Mouse (Mus musculus) kidney, embryonic 15.5 days (tissue): Measurements from ENCODE around the gene Gja5. TPM values are rescaled to one million over a fixed set of nuclear protein-coding genes. Genes with fewer than 3 reads are reported as not detected.

ENCODE experiments used
- ATAC-seq: fragments of 200-750 bp; cut with Nextera tagmentation; replicated peaks from 2 replicates; pipeline ENCODE4 v1.8.0; 2017; ENCODE audit warnings: moderate TSS enrichment; ENCODE audit not compliant: low FRiP score
- H3K27ac ChIP-seq: fragments of 300-500 bp; sonication (generic); 2 replicates; pipeline ENCODE4 v1.5.1; 2015; ENCODE audit warnings: mild to moderate bottlenecking, inconsistent platforms
- H3K27me3 ChIP-seq: fragments of 300-500 bp; sonication (generic); 2 replicates; pipeline ENCODE4 v1.6.1; 2015; ENCODE audit warnings: inconsistent platforms
- H3K36me3 ChIP-seq: fragments of 300-500 bp; sonication (generic); 2 replicates; pipeline ENCODE4 v1.6.1; 2015; ENCODE audit warnings: inconsistent platforms
- H3K4me1 ChIP-seq: fragments of 300-500 bp; sonication (generic); 2 replicates; pipeline ENCODE4 v1.6.1; 2015; ENCODE audit warnings: inconsistent platforms
- H3K4me2 ChIP-seq: fragments of 300-500 bp; sonication (generic); 2 replicates; pipeline ENCODE4 v1.6.1; 2015; ENCODE audit warnings: moderate library complexity, mild to moderate bottlenecking, inconsistent platforms
- H3K4me3 ChIP-seq: fragments of 300-500 bp; sonication (generic); replicated peaks from 2 replicates; pipeline ENCODE4 v1.5.1; 2015; ENCODE audit warnings: mild to moderate bottlenecking, inconsistent platforms
- H3K9ac ChIP-seq: fragments of 300-500 bp; sonication (generic); 2 replicates; pipeline ENCODE4 v1.6.1; 2015; ENCODE audit warnings: mild to moderate bottlenecking, inconsistent platforms
- H3K9me3 ChIP-seq: fragments of 300-500 bp; sonication (generic); replicated peaks from 2 replicates; pipeline ENCODE4 v1.6.1; 2016; ENCODE audit warnings: inconsistent platforms
- WGBS: fragments of 180-500 bp; shearing (Covaris S2); methylation state at CpG from one replicate; pipeline ENCODE4 v1.1.7; 2015; ENCODE audit warnings: mixed read lengths; 5-methylcytosine and 5-hydroxymethylcytosine counted together
- polyA plus RNA-seq: library from polyadenylated mRNA; unstranded; fragments of >200 nt; fragmentation: Nextera tagmentation; extraction: Ambion mirVana; gene quantifications from 2 replicates; pipeline ENCODE4 v1.2.1, GENCODE M21; 2015

Gja5 gene
- polyA plus RNA-seq, 1 experiment from 2014 or later: 24.3 TPM

DNA sequence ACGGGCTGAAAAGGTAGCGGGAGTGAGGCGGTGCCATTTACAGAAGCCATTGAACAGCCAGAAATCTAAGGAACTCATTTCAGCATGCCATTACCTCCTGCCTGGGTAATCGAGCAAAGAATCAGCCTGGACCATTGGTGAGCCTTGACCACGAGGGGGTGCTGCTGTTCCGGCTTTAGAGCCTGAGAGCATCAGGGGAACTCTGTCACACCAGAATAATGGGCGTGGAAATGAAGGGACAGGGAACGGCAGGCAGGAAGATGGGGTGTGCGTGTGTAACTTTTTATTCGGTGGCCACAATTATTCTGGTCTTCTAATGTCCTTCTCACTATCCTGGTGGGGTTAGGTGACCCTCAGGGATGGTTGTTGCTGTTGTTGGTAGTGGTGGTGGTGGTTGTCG is 34.2 kb downstream of the Gja5 start:
- 0 out of 2 replicates have a peak, but pooled peaks have one; percentile 61 for ATAC-seq
- Histone ChIP-seq H3K27me3 (peaks cover 4% of the 10 kb centered on the region; the same call in 1 of the 2 replicates), H3K27ac (no peak overlapping the region), H3K4me2 (peak overlapping the region; percentile 47), H3K36me3 (no peaks in the 10 kb centered on the region), H3K4me1 (peaks cover 10% of the 10 kb centered on the region), H3K9me3 (0 out of 2 replicates have a peak, but pooled peaks cover 3% of the 10 kb centered on the region), H3K4me3 (peak overlapping the region; percentile 23; the same call in 1 of the 2 replicates), H3K9ac (no peak overlapping the region)
- 9% methylated on average over 11 of the region's 11 CpGs for WGBS

DNA sequence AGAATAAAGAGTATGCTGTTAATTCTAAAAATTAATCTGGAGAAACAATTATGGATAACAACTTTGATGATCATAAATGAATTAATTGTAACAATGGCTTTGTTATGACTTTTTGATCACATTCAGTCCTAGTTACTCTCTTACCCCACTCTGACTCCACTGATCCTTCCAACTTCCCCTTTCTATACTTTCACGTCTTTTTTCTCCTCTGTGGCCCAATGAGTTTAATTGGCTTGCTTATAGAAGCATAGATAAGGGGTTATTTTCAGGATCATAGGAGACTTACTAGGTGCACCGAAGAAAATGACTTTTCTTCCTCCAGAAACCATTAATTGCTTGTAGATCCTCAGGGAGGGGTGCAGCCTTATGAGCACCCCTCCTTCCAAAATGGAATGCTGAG is 38.2 kb downstream of the Gja5 start:
- Histone ChIP-seq H3K9me3 (0 out of 2 replicates have a peak, but pooled peaks cover 3% of the 10 kb centered on the region), H3K9ac (no peak overlapping the region), H3K27me3 (0 out of 2 replicates have a peak, but pooled peaks cover 2% of the 10 kb centered on the region), H3K4me2 (no peak overlapping the region), H3K27ac (no peak overlapping the region), H3K4me1 (0 out of 2 replicates have a peak, but pooled peaks cover 7% of the 10 kb centered on the region), H3K36me3 (no peaks in the 10 kb centered on the region), H3K4me3 (no peak overlapping the region)
- no peak for ATAC-seq
- WGBS: 88% methylated on average over 2 of the region's 2 CpGs

DNA sequence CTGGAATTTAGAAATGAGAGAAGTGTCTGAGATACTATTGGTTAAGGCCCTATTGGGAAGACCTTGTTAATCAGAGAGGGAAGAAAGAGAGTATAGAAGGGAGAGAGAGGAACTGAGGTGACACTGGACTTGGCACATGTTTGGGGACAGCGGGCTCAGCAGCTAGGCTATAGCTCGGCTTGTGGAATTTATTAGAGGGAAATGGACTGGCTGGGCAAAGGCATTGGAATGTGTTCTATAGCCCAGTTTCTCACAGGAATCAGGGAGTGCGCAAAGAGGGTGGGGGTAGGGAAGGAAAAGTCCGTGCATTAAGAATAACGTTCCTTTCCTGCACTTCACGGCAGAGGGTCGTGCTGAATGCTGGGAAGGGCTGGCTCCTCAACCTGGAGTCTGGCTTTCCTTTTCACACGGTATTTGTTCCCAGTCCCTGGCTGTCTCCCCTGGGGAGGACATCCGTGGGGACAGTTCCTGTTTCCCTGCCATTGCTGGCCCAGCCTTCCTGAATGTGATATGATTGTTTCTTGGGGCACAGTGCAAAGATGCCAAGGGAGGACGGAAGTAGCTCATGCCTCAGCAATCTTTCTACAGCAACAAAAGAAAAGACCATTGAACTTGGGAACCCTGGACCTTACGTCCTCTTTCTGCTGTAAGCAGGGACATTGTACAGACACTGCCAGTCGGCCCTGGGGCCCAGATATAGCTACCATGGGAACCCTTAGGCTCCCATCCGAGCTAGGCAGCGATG is 49.2 kb downstream of the Gja5 start:
- Histone ChIP-seq H3K27ac (peak overlapping the region; percentile 48; the same call in 1 of the 2 replicates), H3K4me2 (peak overlapping the region; percentile 36; the same call in 1 of the 2 replicates), H3K36me3 (no peaks in the 10 kb centered on the region), H3K9ac (no peak overlapping the region), H3K4me3 (no peak overlapping the region), H3K27me3 (no peaks in the 10 kb centered on the region), H3K4me1 (peaks cover 7% of the 10 kb centered on the region; the same call in 1 of the 2 replicates), H3K9me3 (no peaks in the 10 kb centered on the region)
- 47% methylated on average over 14 of the region's 14 CpGs for WGBS
- peak; percentile 22; the same call in 1 of the 2 replicates for ATAC-seq

DNA sequence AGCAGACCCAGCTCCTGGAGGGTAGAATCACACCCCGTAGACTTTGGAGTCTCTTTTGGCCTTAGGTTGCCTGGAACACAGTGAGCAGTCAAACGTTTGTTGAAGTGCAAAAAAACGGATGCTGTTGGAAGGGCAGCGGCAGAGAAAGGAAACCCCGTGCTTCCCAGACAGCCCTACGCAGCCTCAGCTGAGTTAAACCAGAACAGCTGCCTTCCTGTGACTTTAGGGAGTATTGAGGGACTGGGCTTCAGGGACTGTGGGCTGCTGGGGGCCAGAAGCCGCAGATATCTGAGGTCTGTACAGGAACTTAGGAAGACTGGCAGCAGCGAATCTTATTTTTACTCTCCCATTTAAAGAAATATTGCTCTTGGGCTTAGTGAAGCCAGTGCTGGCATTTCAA is 56.1 kb downstream of the Gja5 start:
- Histone ChIP-seq H3K36me3 (no peaks in the 10 kb centered on the region), H3K4me2 (no peak overlapping the region), H3K27me3 (no peaks in the 10 kb centered on the region; the same call in 1 of the 2 replicates), H3K4me3 (no peak overlapping the region), H3K27ac (no peak overlapping the region), H3K9me3 (no peaks in the 10 kb centered on the region), H3K4me1 (no peaks in the 10 kb centered on the region), H3K9ac (no peak overlapping the region)
- no peak for ATAC-seq
- 51% methylated on average over 8 of the region's 8 CpGs for whole genome bisulfite sequencing

DNA sequence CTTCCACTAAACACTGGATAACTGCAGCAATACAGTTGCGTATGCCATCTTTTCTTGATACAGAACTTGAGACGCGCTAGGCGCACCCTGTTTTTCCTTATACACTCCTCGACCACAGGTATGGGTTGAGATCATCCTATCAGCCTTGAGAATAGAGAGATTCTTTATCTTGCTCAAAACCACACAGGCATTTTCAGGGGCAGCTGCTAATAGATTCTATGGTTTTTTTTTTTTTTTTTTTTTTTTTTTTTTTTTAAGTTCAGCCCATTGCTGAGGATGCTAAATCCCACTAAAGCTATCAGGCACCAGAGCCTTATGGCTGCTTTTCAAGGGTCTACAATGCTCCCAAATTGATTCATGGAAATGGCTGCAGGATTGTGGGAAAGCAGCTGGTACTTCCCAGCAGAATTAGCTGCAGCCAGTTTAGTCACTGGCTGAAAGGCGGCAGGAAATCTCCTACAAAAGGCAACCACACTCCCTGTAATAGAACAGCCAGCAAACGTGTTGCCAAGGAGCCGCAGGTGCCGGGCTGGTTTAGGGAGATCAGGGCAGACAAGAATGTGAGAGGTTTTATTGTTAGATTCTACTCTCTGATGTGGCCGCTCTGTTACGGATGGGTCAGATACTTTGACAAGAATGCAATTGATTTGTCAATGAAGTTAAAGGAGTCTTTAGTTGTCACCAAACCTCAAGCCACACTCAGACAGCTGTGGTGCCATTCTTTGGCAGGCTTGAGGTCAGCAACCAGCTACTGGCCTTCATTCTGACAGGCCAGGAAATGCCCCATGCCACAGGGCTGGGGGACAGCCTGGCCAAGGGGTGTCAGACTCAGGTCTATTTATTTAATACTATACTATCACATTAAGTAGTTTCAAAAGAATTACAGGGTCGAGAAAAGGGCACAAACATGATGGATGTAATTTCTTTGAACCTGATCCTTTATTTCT is 58.9 kb downstream of the Gja5 start:
- Histone ChIP-seq H3K4me3 (no peak overlapping the region), H3K4me1 (no peaks in the 10 kb centered on the region), H3K9me3 (no peaks in the 10 kb centered on the region), H3K9ac (no peak overlapping the region), H3K4me2 (no peak overlapping the region), H3K27ac (no peak overlapping the region), H3K36me3 (no peaks in the 10 kb centered on the region), H3K27me3 (no peaks in the 10 kb centered on the region; the same call in 1 of the 2 replicates)
- WGBS: 62% methylated on average over 12 of the region's 12 CpGs
- no peak for ATAC-seq

DNA sequence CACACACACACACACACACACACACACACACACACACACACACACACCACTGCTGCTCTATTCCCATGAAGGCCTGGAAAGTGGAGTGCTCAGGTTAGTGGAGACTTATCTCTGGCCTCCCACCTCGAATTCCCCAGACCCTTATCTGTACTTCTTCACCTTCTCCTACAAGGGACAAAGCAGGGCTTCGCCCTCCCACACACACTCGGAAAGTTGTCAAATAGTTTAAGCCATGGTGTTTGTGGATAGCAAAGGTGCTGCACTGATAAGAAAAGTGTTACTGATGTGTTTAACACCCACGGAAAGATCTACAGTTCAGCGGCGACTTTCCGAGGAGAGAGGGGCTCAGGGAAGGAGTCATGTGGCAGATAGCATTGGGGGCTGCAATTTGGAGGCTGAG is 66.5 kb downstream of the Gja5 start:
- 44% methylated on average over 7 of the region's 7 CpGs for WGBS
- H3K36me3 ChIP-seq: no peaks in the 10 kb centered on the region
- H3K9me3 ChIP-seq: no peaks in the 10 kb centered on the region
- no peak overlapping the region for H3K9ac ChIP-seq
- H3K27me3 ChIP-seq: no peaks in the 10 kb centered on the region
- no peak for ATAC-seq
- H3K4me2 ChIP-seq: no peak overlapping the region
- no peak overlapping the region for H3K27ac ChIP-seq
- H3K4me1 ChIP-seq: no peaks in the 10 kb centered on the region
- H3K4me3 ChIP-seq: no peak overlapping the region

DNA sequence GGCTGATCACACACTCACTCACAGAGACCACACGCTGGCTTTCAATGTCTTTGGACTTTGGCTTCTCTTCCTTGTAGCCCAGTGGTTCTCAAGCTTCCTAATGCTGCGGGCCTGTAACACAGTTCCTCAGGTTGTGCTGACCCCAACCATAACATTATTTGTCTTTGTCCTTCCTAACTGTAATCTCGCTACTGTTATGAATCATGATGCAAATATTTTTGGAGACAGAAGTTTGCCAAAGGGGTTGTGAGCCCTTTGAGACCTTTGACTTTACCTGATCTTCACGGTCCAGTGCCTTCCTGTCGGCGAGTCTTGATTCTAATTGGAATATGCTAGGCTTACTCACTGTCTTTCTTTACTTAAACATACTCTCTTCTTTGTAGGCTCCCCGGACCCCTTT is 70.0 kb downstream of the Gja5 start:
- Histone ChIP-seq H3K36me3 (no peaks in the 10 kb centered on the region), H3K9ac (no peak overlapping the region), H3K27me3 (no peaks in the 10 kb centered on the region), H3K27ac (no peak overlapping the region), H3K4me1 (no peaks in the 10 kb centered on the region), H3K9me3 (no peaks in the 10 kb centered on the region), H3K4me2 (no peak overlapping the region), H3K4me3 (no peak overlapping the region)
- ATAC-seq: no peak
- 67% methylated on average over 7 of the region's 7 CpGs for WGBS

DNA sequence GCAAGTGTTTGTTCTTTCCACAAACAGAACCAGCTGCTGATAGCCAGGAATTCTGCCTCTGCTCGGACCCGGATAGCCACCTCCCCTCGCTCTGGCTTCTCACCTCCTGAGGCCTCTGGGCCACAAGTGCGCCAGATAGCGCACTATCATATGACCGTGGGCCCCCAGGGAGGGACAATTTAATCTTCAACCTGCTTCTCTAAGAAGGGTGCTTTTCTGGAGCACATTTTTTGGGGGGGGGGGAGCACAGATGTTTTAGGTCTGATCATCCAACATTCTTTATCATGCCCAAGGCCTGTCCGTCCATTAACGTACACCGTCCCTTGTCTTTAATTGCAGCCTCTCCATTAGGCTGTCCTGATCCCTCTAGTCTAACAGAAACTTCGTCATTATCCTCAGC is 71.1 kb downstream of the Gja5 start:
- H3K27ac ChIP-seq: no peak overlapping the region
- H3K9me3 ChIP-seq: no peaks in the 10 kb centered on the region
- H3K36me3 ChIP-seq: no peaks in the 10 kb centered on the region
- no peaks in the 10 kb centered on the region for H3K27me3 ChIP-seq
- H3K4me1 ChIP-seq: no peaks in the 10 kb centered on the region
- 89% methylated on average over 10 of the region's 10 CpGs for WGBS
- no peak overlapping the region for H3K4me3 ChIP-seq
- no peak overlapping the region for H3K9ac ChIP-seq
- H3K4me2 ChIP-seq: no peak overlapping the region
- ATAC-seq: no peak

DNA sequence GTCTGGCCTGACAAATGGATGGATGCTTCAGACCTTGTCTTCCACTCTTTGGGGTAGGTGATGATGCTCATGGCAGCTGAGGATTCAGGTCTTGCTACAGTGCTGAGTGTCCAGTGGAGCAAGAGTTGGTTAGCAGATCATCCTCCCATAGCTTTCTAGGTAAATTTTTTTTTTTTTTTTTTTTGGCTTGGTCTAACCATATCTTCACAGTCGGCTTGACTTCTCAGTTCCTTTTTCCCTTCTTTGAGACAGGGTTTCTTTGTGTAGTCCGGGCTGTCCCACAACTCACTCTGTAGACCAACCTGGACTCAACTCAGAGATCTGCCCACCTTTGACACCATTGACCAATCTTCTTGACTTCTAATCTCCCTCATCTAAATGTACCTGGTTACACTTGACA is 73.0 kb downstream of the Gja5 start:
- Histone ChIP-seq H3K4me1 (no peaks in the 10 kb centered on the region), H3K4me2 (no peak overlapping the region), H3K27ac (no peak overlapping the region), H3K27me3 (no peaks in the 10 kb centered on the region), H3K4me3 (no peak overlapping the region), H3K36me3 (no peaks in the 10 kb centered on the region), H3K9me3 (no peaks in the 10 kb centered on the region), H3K9ac (no peak overlapping the region)
- no peak for ATAC-seq
- 69% methylated on average over 2 of the region's 2 CpGs for WGBS

DNA sequence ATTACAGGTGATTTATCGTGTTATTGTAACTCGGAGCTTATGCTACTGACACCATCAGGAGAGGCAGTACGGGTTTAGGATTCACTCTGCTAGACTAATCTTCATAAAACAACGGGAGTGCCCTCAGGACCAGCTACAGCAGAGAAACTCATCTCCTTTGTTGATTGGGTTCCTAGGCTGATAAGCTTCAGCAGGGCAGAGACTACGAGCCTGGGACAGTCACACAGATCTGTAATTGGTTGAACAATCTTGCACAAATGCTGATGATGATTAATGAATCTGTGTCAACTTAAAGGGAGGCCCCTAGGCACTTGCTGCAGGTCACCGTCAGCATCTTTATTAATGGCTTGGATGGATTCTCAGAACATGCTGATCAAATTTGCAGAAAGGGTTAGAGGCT is 74.0 kb downstream of the Gja5 start:
- 29% methylated on average over 6 of the region's 6 CpGs for WGBS
- Histone ChIP-seq H3K27ac (no peak overlapping the region), H3K4me1 (no peaks in the 10 kb centered on the region), H3K9ac (no peak overlapping the region), H3K9me3 (no peaks in the 10 kb centered on the region), H3K4me2 (no peak overlapping the region), H3K27me3 (no peaks in the 10 kb centered on the region), H3K36me3 (no peaks in the 10 kb centered on the region), H3K4me3 (no peak overlapping the region)
- no peak for ATAC-seq

DNA sequence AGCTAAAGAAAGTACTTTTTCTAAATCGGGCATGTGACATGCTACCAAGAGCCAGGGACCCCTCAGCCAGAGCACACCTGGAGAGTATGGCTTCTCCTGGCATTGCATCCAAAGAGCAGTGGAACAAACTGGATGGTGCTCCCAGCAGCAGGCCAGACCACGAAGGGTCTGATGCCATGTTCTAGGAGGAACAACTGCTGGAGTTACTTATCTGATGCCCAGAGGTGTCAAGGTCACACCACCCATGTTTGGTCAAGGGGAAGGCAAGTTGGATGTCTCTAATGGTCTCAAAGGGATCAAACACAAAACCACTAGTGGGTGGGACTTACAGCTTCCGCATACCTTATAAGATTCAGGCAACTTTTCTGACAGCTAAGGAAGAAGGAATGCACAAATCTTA is 74.5 kb downstream of the Gja5 start:
- ATAC-seq: no peak
- Histone ChIP-seq H3K4me3 (no peak overlapping the region), H3K4me2 (no peak overlapping the region), H3K27me3 (no peaks in the 10 kb centered on the region), H3K27ac (no peak overlapping the region), H3K9ac (no peak overlapping the region), H3K4me1 (no peaks in the 10 kb centered on the region), H3K9me3 (no peaks in the 10 kb centered on the region), H3K36me3 (no peaks in the 10 kb centered on the region)
- WGBS: 84% methylated on average over 3 of the region's 3 CpGs

DNA sequence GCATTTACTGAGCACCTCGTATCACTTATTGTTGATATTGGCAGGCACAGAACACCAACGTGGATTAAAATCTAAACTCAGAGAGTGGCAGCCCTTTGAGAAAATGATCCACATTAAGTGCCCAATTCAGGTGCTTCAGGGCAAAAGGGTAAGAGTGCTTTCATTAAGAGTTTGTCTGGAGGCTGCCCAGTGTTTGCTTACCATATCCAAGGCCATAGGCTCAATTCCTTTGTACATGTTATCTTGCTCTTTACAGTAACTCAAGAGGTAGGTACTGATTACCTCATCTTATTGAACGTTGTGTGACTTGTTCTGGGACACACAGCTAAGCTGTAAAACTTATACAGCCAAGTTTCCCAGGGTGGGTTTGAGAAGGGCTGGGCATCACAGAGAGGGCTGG is 77.3 kb downstream of the Gja5 start:
- H3K4me2 ChIP-seq: no peak overlapping the region
- H3K36me3 ChIP-seq: no peaks in the 10 kb centered on the region
- H3K27ac ChIP-seq: no peak overlapping the region
- no peak overlapping the region for H3K9ac ChIP-seq
- ATAC-seq: no peak
- no peaks in the 10 kb centered on the region for H3K4me1 ChIP-seq
- no peaks in the 10 kb centered on the region for H3K27me3 ChIP-seq
- no peak overlapping the region for H3K4me3 ChIP-seq
- H3K9me3 ChIP-seq: no peaks in the 10 kb centered on the region
- WGBS: 70% methylated on average over 3 of the region's 3 CpGs
